Mouse (Mus musculus) kidney, postnatal 14 days (tissue): ENCODE results near the gene Rhbdl2.
A peak's percentile ranks its signal among the peaks of the same experiment; 100 is the strongest.

Source experiments
- DNase-seq: peaks from one replicate; pipeline ENCODE4 v3.0.0; 2022; ENCODE audit warnings: mixed read lengths

Rhbdl2 gene

DNA sequence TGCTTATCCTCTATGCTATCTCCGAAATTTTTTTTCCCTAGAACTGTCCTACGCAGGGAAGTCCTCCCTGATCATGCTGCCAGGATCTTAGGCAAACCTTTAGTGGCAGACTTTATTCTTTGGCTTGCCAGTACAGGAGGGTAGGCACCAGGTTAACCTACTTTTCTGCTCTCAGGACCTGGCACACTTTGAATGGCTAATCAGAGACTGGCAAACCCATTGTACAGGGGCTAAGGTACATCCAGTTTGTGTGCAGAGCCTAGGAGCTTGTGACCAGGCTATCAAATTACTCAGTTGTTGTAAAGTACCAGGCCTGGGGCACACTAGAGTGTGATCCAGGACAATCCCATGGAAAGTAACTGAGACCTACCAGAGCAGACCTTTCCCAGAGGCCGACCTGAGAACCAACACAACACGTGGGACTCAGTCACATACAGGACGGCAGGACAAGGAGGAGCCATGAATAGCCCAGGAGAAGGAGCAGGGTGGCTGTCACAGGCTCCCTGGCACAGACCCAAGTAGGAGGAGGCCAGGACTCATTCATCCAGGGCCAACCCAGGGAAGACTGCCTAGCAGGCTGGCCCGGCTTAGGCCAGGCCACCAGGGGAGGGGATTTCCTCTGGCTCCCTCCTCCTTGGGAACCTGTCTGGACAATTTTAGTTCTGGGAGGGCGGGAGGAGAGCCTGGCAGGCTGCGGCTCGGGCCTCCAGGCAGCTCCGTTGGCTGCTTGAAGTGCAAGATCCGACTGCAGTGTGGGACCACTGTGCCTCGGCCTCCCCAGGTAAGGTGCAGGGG is at the start of gene Rhbdl2:
Rhbdl2 (plus strand) TSS at position 684 of the 795 bp plus-strand sequence.
- peak; percentile 90 for DNase-seq

DNA sequence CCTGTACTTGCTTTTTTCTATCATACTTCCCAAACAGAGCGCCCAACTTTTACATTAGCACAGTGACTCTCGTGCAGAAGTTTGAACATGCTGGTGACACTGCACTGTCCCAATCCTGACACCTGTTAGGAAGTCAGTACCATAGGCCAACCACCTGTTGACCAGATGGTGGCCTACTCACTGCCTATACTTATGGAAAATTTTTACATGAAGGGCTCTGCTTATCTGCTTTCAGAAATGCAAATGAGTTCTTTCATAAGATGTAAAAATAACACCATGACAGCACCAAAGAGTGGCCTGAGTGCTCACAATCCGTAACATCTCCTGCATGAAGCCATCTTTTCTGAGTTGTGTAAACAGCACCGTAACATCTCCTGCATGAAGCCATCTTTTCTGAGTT is 49.0 kb upstream of the Rhbdl2 start:
- no peak for DNase-seq

DNA sequence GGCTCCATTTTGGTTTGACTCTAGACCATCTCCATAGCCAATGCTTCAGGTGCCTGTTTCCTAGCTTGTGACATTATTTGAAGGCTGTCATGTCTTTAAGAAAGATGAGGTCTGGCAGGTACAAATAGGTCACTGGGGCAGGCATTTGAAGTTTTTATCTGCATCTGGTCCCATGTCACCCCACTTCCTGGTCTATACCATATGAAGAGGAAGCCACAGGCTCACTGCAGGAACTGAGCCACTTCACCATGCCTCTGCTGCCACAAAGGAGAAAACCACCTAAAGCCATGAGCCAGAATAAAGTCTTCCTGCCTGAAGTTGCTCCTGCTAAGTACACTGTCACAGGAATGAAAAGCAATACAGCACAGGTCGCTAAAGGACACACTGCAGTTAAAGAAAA is 44.8 kb upstream of the Rhbdl2 start:
- DNase-seq = no peak

DNA sequence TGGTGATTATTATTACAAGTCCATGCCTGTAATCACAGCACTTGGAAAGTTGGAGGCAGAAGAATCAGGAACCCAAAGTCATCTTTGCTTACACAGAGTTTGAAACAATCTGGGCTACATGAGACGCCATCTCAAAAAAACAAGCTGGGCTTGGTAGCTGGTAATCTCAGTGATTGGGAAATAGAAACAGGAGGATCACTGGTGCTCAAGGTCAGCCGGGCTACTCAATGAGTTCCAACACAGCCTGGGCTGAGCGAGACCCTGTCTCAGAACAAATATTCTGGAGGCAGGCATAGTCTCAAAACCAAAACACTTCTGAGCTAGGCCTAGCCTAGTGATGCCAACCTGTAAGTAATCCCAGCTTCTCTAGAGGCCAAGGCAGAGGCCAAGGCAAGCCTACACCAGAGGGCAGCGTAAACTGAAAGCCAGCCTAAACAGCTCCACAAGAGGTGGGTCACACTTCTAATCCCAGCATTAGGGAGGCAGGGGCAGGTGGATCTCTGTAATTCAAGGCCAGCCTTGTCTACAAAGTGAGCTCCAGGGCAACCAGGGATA is 42.4 kb upstream of the Rhbdl2 start:
- DNase-seq = no peak

DNA sequence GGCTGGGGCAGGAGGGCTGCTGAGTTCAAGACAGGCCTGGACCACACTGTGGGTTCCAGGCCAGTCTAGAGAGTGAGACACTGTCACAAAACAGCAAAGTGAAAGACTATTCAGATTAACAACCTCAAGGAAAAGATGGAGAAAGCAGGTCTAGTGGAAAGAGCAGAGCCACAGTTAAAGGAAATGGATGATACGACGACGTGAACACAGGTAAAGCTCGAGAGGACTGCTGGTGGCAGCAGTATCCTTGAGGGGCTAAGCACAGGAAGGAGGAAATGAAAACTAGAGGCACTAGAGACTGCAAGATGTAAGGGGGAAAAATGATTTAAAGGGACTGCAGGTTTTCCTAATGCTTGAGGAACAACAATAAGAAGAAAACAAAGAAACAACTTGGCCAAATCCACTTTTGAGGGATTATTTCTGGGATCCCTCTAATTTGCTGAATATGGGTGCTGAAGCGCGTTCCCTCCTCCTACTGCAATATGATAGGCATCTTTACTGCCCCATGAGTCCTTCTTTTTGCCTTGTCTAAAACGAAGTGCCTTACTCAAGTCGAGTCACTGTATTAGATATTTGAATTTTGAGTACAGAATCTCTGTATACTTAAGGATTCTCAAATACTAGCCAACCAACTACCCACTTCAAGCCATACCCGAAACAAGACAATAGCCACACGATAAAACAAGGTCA is 38.8 kb upstream of the Rhbdl2 start:
- DNase-seq = no peak

DNA sequence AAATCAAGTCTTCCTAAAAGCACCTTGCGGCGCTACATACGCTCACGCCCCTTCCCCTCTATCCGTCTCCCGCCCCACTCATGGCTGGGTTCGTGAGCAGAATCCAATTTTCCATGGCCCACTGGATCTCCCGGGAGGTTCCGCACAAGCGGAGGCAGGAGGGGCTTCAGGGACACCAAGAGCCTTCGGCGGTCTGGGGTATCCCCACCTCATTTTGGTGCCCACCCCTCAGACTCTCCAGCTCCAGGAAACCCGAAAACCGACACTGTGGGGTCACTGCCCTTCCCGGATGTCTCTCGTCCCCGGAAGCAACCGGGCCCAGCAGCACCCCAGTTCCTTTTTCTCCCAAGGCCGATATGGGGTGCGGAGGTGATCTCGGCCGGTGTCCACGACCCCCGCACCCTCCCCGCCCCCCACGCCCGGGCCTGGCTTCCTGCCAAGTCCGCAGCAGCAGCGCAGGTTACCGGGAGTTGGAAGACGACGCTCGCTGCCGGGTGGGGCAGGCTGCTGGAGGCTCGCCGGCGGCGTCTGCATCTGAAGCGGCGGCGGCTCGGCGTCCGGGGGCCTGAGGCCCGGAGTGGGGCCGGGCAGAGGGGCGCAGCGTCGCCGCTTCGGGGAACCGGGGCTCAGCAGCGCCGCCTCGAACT is 38.1 kb upstream of the Rhbdl2 start:
- no peak for DNase-seq

DNA sequence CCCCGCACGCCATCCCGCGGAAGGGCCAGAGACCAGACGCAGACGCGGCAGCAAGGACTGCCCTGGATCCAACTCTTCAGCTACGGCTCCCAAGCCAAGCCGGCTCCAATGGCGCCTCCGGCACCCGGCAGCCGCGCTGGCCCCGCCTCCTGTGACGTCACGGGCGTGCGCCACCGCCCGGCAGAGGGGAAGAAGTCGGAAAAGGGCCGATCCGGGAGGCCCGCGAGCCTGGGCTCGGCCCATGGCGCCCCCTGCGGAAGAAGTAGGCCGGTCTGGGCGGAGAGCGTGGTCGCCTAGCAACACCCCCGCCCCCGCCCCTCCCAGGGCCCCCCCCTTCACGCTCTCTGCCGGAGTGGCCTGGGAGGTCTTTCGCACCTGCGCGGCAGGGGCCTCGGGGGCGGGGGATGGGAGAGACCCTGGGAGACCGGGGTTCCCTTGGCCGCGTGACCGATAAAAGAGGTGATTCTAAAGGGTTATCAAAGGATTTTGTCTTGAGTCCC is 37.5 kb upstream of the Rhbdl2 start, which contains the start of gene Akirin1:
Akirin1 (minus strand) TSS at position 194 of the 500 bp plus-strand sequence.
- peak; percentile 99 for DNase-seq

DNA sequence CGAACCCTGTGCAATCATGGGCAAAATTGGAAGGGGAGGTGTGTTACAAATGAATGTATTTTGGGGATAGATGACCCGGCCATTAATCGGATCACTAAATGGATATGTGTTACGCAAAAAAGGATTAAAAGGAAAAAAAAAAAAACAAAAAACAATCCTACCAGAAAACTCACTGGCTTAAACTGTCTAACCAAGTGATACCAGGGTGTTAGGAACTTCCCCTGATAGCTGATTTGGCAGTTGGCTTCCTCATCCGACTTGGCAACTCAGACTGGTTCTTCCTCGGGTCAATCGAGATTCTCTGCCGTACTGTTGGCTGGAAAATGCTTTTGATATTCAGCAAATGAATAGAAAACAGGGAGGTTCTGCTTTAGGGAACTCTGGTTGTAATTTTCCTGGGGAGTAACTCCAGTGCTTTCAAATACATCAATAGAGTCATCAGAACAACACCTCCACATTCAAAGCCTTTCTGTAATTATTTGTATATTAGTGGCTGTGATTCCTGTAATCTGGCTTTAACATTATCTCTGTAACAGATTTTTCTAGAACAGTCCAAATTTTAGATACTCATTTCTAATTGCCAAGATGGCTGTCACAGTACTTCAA is 36.9 kb upstream of the Rhbdl2 start:
- peak; percentile 54 for DNase-seq

DNA sequence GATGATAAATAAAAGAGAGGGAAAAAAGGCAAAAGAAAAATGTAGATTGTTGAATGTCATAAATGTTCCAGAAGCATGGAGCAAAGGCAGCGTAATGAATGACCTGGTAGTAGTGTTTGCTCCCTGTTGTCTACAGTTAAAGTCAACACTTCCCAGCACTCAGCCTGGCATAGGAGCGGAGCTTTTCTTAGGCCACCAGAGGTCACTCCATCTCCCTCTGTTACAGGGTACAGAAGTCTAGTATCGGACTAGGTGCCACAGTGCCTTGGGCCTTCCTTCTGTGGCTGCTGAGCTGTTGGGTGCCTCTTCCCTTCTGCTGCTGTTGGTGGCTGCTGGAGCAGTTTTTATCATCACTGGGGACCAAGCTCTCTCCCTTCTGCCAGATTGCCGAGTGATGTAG is 29.4 kb upstream of the Rhbdl2 start:
- peak; percentile 41 for DNase-seq

DNA sequence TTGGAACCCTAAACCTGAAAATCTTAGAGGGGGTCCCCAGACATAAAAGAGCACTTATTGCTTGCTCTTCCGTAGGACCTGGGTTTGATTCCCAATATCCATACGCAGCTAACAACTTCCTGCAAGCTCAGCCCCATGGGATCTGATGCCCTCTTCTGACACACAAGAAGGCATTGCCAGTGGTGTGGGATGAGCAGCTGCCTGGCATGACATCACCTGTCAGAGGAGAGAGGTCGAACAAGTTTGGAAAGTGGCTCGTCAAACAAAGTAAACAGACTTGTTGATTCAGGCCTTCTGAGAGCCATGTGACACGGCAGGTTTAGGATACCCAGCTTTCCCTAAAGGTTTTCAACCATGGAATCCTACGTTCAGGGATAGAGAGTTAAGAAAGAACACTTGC is 22.6 kb upstream of the Rhbdl2 start:
- no peak for DNase-seq

DNA sequence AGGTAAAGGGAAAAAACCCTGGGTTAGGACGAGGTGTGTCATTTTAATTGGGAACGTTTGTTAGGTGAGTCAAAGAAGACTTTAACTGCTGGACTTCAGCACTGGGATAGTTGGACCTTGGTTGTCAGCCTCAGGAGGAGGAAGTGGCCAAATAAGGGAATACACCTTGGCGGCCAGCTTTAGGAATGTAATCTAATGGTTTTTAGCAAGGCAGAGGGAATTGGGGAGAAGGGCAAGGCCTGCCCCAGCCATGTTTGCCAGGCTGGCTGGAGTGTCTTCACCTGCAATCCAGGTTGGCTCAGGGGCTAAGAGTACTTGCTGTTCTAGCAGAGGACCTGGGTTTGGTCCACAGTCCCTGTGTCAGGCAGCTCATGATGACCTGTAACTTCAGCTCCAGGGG is 19.9 kb upstream of the Rhbdl2 start:
- DNase-seq = no peak

DNA sequence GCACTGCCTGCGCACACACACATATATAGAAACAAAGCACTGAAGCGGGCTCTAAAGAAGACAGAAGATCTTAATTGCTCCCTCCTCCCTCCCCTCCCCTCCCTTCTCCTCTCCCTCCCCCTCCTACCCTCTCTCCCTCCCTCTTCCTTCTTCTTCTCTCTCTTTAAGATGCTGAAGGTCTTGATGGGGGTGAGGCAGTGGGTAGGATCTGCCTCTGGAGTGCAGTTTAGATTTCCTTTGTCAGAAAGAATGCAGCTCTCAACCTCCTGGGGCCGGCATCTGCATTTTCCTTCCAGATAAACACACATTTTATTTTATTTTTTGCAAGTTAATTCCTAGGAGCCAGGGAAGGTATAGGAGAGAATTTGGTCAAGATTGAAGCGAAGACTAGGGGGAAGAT is 19.4 kb upstream of the Rhbdl2 start:
- DNase-seq = no peak

DNA sequence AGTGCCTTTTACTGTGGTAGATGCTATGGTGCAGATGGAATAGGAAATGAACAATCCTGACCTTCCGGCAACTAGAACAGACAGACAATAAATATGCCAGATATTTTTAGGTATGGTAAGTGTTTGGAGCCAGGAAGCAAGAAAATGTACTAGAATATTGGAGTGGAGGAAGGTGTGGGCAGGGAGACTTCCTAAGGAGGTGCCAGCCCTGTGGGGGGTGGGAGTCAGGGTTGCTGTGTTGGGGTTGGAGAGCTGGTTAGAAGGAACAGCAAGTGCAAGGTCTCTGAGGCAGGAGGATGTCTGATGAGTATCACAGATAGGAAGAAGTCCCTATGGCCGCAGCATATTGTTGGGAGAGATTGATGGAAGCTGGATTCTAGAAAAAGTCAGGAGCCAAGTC is 5.0 kb downstream of the Rhbdl2 start:
- DNase-seq = peak; percentile 30

DNA sequence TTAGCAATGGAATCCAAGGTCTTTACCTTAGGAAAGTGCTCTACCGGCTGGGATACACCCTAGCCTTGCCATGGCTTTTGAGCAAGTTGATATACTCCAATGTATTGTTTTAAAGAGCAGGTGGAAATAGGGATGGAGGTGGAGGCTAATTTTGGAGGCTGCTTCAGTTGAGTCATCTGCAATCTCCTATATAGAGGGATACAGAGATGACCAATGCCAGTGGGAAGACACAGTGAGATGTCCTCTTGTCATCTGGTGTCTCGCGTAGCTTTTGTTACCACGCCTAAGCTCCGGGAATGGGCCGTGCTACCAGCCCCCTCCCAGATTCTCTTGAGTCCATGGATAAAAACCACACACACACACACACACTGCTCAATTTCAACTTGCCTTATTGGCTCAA is 5.5 kb downstream of the Rhbdl2 start:
- DNase-seq = no peak

DNA sequence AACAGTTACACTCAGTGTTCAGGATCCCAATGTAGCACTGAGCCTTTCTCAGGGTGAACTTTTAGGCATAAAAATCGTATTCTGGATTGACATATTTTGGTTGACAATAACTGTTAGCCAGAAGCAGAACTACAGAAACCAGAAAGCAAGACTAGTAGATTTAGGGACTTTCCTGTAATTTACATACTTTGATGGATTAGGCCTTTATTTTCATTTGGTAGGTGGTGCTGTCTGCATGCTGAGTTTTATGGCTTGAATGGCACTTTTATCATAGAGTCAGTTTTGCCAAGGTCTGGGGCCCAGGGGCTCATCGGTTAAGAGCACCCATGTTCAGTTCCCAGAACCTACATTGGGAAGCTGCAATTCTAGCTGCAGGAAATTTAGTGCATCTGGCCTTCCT is 7.4 kb downstream of the Rhbdl2 start:
- no peak for DNase-seq

DNA sequence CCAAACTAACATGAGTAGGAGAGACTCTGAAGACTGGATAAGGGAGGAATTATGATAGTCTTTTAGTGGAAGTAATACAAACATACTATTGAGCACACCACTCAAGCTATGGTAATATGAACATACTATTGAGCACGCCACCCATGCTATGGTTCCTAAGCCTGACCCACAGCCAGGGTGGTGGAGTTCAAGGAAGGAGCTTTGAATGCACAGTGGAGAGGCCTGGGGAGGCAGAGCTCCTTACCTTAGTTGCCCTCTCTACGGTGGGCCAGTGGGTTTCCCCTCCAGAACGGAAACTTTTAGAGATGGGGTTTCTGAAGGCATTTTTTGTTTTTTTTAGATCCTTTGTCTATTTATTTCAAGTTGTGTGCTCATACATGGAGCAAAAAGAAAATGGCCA is 9.7 kb downstream of the Rhbdl2 start:
- no peak for DNase-seq

DNA sequence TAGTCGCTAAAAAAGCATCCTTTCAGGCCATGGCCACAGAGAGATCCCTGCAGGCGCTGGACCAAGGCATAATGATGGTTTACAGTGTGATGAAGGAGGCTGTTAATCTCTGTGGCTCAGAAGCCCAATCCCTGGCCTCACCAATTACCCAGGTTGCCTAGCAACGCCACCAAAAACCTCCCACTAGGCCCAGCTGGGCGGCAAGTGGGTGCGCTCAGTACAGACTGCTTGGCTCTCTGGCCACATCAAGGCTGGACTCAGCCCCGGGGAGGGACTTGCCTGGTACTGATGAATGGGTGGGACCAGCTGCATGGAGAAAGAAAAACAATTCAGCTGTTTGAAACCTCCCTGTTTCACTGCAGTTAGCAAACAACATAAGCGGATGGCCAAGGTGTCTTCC is 10.2 kb downstream of the Rhbdl2 start:
- DNase-seq = no peak

DNA sequence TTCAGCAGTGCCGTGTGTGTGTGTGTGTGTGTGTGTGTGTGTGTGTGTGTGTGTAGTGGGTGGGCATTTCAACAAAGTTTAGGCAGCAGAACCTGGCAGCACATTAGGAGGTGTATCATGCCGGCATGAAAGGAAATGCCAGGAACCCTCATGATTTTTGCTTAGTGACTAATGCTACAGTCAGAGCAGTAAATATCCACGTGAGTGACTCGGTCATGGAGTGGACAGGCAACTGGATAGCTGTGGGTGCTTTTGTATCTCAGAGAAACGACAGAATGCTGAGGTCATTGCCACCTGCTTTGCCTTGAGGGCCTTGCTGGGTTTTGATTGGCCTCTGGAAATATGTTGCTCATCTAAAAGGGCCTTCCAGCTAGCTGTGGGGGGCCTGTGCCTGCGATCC is 16.0 kb downstream of the Rhbdl2 start:
- DNase-seq = no peak

DNA sequence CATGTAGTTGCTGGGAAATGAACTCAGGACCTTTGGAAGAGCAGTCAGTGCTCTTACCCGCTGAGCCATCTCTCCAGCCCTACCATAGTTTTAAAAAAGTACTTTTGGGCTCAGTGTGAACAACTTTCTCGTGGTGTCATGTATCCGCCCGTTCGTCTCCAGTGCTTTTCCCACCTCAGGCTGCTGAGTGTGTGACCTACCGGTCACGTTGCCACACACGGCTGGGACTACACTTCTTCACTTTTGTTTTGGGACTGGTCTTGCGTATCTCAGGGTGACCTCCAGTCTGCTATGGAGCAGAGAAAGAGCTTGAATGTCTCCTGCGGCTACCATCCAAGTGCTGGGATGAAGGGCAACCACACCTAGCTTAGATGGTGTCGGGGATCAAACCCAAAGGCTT is 20.6 kb downstream of the Rhbdl2 start:
- no peak for DNase-seq

DNA sequence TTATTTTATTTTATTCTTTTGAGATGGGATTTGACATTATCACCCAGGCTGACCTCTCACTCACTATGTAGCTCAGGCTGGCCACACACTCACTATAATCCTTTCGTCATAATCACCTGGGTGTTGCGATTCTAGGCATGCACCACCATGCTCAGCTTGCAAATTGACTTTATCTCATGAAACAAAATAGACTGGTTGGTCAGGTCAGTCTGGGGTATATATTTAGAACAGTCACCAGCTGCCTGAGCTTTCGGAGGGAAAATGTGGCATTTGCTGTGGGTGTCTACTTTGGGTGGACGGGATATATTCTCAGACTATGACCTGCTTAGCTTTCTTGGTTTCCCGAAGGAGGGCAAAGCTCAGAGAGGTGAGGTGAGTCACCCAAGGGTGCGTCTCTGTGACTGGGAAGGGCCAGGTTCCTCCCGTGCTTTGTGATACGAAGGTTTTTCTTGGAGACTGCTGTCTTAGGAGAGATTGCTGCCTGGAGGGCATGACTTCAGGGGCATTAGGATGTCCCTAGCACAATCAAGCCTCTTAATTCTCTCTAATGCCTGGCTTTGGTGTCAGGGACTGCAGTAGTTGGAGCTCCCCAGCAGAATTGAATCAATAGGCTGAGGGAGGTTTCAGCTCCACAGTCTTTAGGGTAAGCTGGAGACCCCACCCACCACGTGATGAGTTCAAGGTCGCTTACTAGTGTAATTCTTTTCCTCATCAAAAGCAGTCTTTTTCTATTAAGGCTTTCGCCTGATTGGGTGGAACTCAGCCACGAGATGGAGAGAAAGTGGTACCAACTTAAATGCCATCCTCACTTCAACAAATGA is 23.0 kb downstream of the Rhbdl2 start:
- no peak for DNase-seq

DNA sequence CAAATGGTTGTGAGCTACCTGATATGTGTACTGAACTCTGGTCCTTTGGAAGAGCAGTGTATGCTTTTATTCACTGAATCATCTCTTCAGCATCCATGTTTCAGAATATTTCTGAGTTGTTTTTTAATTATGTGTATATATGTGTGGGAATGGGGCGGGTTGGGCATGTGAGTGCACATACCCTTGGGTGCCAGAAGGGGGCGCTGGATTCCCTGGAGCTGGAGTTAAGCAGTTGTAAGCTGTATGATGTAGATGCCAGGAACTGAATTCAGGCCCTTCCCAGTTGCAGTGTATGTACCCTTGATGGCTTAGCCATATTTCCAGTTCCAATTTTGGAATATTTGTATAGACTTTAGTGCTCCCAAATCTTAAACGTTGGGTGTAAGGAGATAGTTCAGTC is 24.9 kb downstream of the Rhbdl2 start:
- DNase-seq = no peak

DNA sequence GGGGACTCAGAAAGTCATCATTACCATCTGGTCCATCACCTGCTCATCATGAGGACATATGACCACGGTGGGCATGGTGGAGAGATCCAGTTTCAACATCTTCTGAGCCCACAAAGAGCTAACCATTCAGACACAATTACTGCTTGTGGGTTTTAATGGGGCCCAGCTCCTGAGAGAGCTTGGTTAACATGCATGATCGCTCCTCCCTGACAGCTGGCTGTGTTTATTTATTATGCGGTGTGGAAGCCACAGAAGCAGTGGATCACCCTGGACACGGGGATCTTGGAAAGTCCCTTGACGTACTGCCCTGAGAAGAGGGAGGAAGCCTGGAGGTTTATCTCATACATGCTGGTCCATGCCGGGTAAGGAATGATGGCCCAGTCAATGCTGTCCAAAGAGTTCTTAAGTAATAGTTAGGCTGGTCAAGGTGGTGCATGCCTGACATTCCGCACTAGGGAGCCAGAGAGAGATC is 26.4 kb downstream of the Rhbdl2 start:
- no peak for DNase-seq
